Mouse (Mus musculus): ENCODE data around the gene Sgsm3. TPM values are rescaled to one million over a fixed set of nuclear protein-coding genes. Genes with fewer than 3 reads are reported as not detected.
"Not testable (repeated sequence)": the region's sequence is repeated elsewhere in the genome, so short reads cannot be mapped to it uniquely, and the experiment has no call there.

The Sgsm3 gene
- polyA plus RNA-seq (2012; rRNA removed) = 20.0 and 25.1 TPM in 2 replicates

- Histone ChIP-seq H3K4me1 (ENCODE audit: control insufficient read depth, insufficient read depth, low read length) (no peaks in the 10 kb centered on the region; the same call in 1 of the 2 replicates), H3K27ac (ENCODE audit: insufficient read depth, low read depth, low read length) (no peak within 1 kb of the TSS), H3K27me3 (replicated peaks; ENCODE audit: control insufficient read depth, insufficient read depth, low read length) (no peaks in the 10 kb centered on the region), H3K36me3 (ENCODE audit: control insufficient read depth, insufficient read depth, low read length) (no peaks in the 10 kb centered on the region), H3K4me3 (ENCODE audit: insufficient read depth, low read depth, low read length) (peak within 1 kb of the TSS; percentile 91)
- DNase-seq = peak; percentile 92
- under 1% methylated on average over 60 of the region's 67 CpGs for WGBS
- peak; percentile 23 for TF ChIP-seq POLR2A (IDR thresholded peaks at IDR 0.05; ENCODE audit: low read depth, low read length)
- TF ChIP-seq CTCF (conservative IDR thresholded peaks at IDR 0.05; ENCODE audit: insufficient read depth, insufficient read length, low read depth, low read length) = no peak
These were observed at the start of gene Sgsm3 for GRCm38 (mm10) chr15:80977620-80978334. Gene Sgsm3 (plus strand): TSS chr15:80977765.

DNA sequence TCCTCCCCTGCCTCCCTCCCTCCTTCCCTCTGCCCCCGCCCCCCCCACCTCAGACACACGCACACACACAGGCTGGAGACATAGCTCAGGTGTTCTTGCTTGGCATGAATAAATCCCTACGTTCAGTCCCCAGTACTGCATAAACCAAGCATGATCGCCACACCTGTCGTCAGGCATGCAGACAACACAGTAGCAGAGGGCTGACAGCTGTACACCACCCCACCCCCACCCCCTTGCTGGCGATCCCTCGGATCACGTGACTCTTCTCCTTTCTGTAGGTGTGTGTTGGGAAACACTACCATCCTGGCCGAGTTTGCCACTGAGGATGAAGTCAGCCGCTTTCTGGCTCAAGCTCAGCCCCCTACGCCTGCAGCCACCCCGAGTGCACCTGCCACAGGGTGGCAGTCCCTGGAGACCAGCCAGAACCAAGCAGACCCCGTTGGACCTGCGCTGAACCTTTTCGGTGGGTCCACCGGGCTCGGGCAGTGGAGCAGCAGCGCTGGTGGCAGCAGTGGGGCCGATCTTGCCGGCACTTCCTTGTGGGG is 48.7 kb upstream of the Sgsm3 start:
- Histone ChIP-seq H3K36me3 (ENCODE audit: control insufficient read depth, insufficient read depth, low read length) (peaks cover 1% of the 10 kb centered on the region; the same call in 1 of the 2 replicates), H3K27me3 (replicated peaks; ENCODE audit: control insufficient read depth, insufficient read depth, low read length) (no peaks in the 10 kb centered on the region), H3K27ac (ENCODE audit: insufficient read depth, low read depth, low read length) (no peak overlapping the region), H3K4me1 (ENCODE audit: control insufficient read depth, insufficient read depth, low read length) (no peaks in the 10 kb centered on the region), H3K4me3 (ENCODE audit: insufficient read depth, low read depth, low read length) (no peak overlapping the region)
- DNase-seq = no peak
- 79% methylated on average over 20 of the region's 20 CpGs for WGBS
- TF ChIP-seq POLR2A (IDR thresholded peaks at IDR 0.05; ENCODE audit: low read depth, low read length) (no peak), CTCF (conservative IDR thresholded peaks at IDR 0.05; ENCODE audit: insufficient read depth, insufficient read length, low read depth, low read length) (no peak)

- H3K4me1 ChIP-seq (ENCODE audit: control insufficient read depth, insufficient read depth, low read length) = no peaks in the 10 kb centered on the region
- no peak overlapping the region for H3K4me3 ChIP-seq (ENCODE audit: insufficient read depth, low read depth, low read length)
- H3K27me3 ChIP-seq (replicated peaks; ENCODE audit: control insufficient read depth, insufficient read depth, low read length) = no peaks in the 10 kb centered on the region
- no peak overlapping the region for H3K27ac ChIP-seq (ENCODE audit: insufficient read depth, low read depth, low read length)
- H3K36me3 ChIP-seq (ENCODE audit: control insufficient read depth, insufficient read depth, low read length) = peaks cover 1% of the 10 kb centered on the region; the same call in 1 of the 2 replicates
- 48% methylated on average over 16 of the region's 16 CpGs for WGBS
- DNase-seq = no peak
- TF ChIP-seq CTCF (conservative IDR thresholded peaks at IDR 0.05; ENCODE audit: insufficient read depth, insufficient read length, low read depth, low read length) (no peak), POLR2A (IDR thresholded peaks at IDR 0.05; ENCODE audit: low read depth, low read length) (no peak)
These were observed 47.5 kb upstream of the Sgsm3 start for GRCm38 (mm10) chr15:80930048-80930571.

DNA sequence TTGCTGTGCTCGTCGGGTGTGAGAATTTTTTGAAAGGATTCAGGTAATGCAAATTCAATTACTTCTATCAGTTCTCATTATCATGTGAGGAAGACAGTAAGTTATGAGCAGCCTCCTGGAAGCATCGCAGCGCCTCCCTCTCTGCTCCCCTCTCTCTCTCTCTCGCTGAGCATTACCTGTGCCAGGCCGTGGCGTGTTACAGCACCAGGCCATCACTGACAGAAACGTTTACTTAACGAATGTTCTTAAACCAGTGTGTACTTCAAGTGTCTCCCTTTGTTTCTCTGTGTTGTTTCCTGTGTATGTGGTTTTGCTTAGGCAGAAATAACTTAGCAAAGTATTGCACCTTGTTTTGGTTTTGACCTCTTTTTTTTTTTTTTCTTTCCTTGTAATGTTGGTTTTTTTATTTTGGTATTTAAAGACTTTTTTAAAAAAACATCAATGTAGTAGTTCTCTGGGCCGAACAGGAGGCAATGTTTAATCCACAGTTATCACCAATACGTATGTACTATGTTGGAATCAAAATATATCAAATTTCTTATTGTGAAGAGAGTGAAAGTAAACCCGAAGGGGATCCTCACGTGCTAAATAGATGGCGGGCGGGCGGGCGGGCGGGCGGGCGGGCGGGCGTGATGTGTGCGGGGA is 46.8 kb upstream of the Sgsm3 start:
- H3K4me3 ChIP-seq (ENCODE audit: insufficient read depth, low read depth, low read length); H3K4me1 ChIP-seq (ENCODE audit: control insufficient read depth, insufficient read depth, low read length): not testable (repeated sequence)

DNA sequence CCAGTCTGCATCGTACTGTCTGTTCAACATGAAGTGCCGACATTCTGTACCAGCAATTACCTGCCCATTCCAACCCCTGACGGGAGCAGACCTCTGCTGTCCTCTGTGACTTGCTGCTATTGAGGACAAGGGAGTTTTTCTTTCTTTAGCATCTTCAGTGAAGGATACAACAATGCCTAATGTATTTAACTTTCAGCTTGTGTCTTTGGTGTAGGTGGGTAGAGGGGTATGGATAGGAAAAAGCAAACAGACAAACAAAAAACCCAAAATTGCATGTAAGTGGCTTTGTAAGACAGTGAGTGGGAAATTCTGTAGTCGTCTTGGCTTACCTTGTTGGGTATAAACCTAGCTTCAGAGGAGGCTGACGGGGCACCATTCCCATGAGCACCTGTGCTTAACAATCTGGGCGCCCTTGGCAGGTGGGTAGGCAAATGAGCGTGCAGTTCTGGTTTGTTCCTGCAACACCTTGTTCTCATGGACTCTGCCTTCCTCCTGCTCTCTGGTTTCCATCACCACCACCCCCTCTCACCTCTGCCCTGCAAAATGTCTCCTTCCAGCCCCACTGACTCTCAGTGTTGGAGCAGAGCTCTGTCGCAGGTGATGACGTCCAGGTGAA is 46.1 kb upstream of the Sgsm3 start:
- no peaks in the 10 kb centered on the region for H3K27me3 ChIP-seq (replicated peaks; ENCODE audit: control insufficient read depth, insufficient read depth, low read length)
- H3K4me1 ChIP-seq (ENCODE audit: control insufficient read depth, insufficient read depth, low read length) = no peaks in the 10 kb centered on the region
- H3K4me3 ChIP-seq (ENCODE audit: insufficient read depth, low read depth, low read length) = no peak overlapping the region
- peaks cover 1% of the 10 kb centered on the region; the same call in 1 of the 2 replicates for H3K36me3 ChIP-seq (ENCODE audit: control insufficient read depth, insufficient read depth, low read length)
- no peak overlapping the region for H3K27ac ChIP-seq (ENCODE audit: insufficient read depth, low read depth, low read length)
- WGBS = 83% methylated on average over 9 of the region's 9 CpGs
- TF ChIP-seq POLR2A (IDR thresholded peaks at IDR 0.05; ENCODE audit: low read depth, low read length) (no peak), CTCF (conservative IDR thresholded peaks at IDR 0.05; ENCODE audit: insufficient read depth, insufficient read length, low read depth, low read length) (no peak)
- DNase-seq = no peak

More for the DNA sequence above, 46.8 kb upstream of the Sgsm3 start:
- 89% methylated on average over 23 of the region's 23 CpGs for WGBS
- H3K36me3 ChIP-seq (ENCODE audit: control insufficient read depth, insufficient read depth, low read length); DNase-seq; H3K27ac ChIP-seq (ENCODE audit: insufficient read depth, low read depth, low read length); H3K27me3 ChIP-seq (replicated peaks; ENCODE audit: control insufficient read depth, insufficient read depth, low read length): not testable (repeated sequence)

GRCm38 (mm10) chr15:80934841-80935240 is 42.7 kb upstream of the Sgsm3 start:
- H3K27ac ChIP-seq (ENCODE audit: insufficient read depth, low read depth, low read length) = no peak overlapping the region
- 78% methylated on average over 5 of the region's 5 CpGs for WGBS
- H3K4me1 ChIP-seq (ENCODE audit: control insufficient read depth, insufficient read depth, low read length) = no peaks in the 10 kb centered on the region

More at GRCm38 (mm10) chr15:80934841-80935240, 42.7 kb upstream of the Sgsm3 start:
- no peaks in the 10 kb centered on the region; the same call in 1 of the 2 replicates for H3K36me3 ChIP-seq (ENCODE audit: control insufficient read depth, insufficient read depth, low read length)
- H3K4me3 ChIP-seq (ENCODE audit: insufficient read depth, low read depth, low read length) = no peak overlapping the region
- no peaks in the 10 kb centered on the region for H3K27me3 ChIP-seq (replicated peaks; ENCODE audit: control insufficient read depth, insufficient read depth, low read length)
- TF ChIP-seq POLR2A (IDR thresholded peaks at IDR 0.05; ENCODE audit: low read depth, low read length) = no peak
- no peak for TF ChIP-seq CTCF (conservative IDR thresholded peaks at IDR 0.05; ENCODE audit: insufficient read depth, insufficient read length, low read depth, low read length)
- no peak for DNase-seq

All from kidney, adult 2 months (tissue).